Mouse (Mus musculus) kidney, postnatal 4 days (tissue): ENCODE results near the gene Gm42417.

ENCODE experiments used
- DNase-seq, 2 experiments: peaks; one replicate each; pipeline ENCODE4 v3.0.0; 2021; ENCODE audit warnings: mixed read lengths in 2 of 2

The Gm42417 gene

DNA sequence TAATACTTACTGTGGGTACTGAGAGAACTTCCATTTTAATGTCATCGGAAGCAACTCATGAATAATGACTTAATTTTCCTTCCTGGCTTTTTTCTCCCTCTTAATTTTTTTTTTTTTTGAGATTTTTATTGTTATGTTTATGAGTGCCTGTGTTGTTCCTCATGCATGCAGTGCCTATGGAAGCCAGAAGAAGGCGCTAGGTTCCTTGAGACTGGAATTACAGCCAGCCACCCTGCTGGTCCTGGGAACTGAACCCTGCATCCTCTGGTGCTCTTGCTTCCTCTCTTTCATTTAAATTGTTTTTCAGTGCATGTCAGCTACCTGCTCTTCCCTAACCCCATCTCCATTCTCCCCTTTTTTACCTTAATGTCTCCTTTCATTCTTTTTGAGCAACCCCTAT is 25.5 kb downstream of the Gm42417 start:
- peak; percentile 61 to 72 for DNase-seq

DNA sequence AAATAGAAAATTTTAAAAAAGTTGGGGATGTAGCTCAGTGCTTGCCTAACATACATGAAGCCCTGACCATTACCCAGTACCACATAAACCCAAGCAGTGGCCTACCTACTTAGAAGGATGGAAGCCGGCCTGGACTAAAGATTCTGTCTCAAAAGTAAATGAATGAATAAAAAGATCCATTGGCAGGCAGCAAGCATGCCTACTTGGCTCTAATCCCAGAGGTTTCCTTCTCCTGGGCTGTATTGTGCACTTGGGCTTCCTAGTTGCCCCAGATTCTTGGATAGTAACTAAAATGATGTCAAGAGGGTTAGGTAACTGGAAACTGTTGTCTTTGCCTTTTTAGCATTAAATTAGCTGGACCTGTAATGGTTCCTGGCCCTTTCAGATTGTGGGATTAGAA is 25.9 kb downstream of the Gm42417 start:
- DNase-seq: no peak

DNA sequence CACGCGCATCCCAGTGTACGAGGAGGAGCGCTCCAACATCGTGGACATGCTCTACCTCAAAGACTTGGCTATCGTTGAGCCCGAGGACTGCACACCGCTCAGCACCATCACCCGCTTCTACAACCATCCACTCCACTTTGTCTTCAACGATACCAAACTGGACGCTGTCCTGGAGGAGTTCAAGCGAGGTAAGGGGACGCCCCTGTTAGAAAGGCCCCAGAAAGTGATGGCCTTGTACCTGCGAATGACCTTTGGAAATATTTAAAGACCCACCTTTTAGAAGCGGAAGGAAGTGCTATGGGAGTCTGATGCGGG is 26.3 kb downstream of the Gm42417 start:
- no peak for DNase-seq

DNA sequence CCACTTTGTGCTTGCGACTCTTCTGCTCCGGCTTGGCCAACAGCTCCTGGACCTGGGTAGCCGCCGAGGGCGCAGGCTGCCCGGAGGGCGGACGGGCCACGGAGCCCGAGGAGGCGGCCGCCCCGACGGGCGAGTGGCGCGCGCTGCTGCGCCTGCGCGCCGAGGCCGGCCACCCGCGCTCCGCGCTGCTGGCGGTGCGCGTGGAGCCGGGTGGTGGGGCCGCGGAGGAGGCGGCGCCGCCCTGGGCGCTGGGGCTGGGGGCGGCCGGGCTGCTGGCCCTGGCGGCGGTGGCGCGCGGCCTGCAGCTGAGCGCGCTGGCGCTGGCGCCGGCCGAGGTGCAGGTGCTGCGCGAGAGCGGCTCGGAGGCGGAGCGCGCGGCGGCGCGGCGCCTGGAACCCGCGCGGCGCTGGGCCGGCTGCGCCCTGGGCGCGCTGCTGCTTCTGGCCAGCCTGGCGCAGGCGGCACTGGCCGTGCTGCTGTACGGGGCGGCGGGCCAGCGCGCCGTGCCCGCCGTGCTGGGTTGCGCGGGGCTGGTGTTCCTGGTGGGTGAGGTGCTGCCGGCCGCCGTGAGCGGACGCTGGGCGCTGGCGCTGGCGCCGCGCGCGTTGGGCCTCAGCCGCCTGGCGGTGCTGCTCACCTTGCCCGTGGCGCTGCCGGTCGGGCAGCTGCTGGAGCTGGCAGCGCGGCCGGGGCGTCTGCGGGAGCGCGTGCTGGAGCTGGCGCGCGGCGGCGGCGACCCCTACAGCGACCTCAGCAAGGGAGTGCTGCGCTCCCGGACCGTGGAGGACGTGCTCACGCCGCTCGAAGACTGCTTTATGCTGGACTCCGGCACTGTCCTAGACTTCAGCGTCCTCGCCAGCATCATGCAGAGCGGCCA is 26.9 kb downstream of the Gm42417 start:
- DNase-seq: peak; percentile 59 to 73

DNA sequence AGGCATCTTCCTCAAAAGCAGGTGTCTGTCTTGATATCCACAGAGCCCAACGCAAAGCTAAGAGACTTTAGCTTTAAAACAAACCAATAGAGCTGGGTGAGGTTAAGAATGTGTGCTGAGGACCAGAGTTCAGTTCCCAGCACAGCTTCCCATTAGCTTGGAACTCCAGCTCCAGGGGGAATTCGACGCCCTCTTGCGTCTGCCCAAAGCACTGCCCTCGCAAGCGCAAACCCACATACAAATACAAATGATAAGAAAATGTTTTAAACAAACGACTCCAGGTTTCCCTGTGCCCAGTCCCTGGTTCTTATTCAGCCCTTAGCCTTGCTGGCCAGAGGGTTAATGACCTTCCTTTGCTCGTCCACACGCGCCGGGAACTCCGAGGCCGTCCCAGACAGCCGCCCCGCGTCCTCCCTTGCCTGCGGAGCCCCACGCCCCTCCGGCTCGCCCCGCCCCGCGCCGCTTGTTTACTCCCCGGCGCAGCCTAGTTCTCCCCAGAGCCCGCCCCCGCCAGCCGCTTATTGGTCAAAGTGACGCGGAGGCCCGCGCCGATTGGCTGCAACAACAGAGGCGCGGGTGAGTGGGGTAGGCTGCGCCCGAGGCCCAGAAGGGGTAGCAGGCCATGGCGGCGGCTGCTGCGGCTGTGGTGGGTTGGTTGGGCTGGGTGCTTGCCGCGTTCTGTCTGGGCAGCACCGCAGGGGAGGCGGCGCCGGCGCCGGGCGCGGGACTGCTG is 27.8 kb downstream of the Gm42417 start, which contains the start of gene Cnnm3:
TSS of gene Cnnm3 (plus strand) at position 579 of the 733 bp plus-strand sequence.
- peak; percentile 100 for DNase-seq

DNA sequence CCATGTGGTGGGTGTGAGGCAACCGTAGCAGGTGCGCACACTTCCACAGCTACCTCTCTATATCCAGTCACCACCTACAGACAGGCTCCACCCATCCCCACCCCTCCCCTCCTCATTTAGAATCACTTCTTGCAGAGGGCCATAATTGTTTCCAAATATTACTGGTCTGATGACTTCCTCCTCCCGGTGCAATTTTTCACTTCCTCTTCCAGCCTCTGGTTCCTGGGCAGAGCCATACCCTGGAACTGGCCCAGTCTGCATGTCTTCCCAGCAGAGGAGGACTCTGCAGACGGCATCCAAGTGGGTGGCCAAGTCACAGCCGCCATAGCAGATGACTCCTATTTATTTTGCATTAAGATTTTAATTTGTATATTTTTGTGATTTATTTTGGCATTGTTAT is 31.0 kb downstream of the Gm42417 start:
- DNase-seq: no peak

DNA sequence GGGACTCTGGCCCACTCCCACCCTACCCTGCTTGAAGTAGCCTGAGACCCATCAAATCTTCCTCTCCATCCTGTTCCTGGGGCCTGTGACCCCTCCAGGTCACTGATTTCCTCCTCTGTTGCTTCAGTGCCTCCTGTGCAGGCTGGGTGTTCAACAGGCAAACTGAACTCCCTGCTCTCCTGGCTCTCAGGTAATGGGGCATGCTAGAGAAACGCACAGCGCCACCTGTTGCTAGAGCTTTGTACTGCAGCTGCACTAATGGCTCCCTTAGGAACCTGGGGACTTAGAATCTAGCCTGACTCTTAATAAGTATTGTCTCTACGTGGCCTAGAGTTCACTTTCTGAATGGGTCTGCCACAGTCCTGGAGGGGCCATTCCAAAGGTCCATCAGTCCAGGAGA is 38.0 kb downstream of the Gm42417 start:
- DNase-seq: peak; percentile 88 to 90

DNA sequence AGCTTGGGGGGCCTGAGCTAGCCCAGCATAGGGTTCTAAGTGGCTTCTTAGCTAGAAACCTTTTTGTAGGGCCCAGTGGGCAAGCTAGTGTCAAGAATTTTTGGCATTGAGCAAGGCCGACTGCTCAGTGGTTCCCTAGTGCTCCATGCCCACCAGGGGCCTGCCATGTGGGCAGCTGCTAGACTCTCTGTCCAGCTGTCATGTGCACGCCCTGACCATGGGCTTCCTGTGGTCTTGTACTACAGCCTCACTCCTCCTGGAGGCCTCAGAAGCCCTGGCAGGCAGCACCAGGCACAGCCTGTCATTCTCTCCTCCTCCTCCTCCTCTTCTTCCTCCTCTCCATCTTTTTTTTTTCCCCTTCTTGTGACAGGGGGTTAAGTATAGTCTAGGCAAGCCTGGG is 41.9 kb downstream of the Gm42417 start:
- DNase-seq: no peak

DNA sequence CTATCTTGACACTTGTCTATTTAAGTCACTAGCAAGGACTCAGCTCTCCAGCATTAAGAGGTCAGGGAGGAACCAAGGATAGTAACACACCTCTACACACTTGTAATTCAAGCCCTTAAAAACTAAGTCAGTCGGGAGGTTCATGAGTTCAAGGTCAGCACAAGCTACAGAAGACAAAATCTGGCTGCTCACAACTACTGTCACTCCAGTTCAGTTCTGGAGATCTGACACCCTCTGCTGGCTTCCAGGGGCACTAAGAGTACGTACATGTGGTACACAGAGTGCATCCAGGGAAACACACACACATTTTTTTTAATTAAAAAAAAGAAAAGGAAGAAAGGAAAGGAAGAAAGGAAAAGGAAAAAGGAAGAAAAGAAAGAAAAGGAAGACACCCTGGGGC is 42.5 kb downstream of the Gm42417 start:
- peak; percentile 51 to 54 for DNase-seq

DNA sequence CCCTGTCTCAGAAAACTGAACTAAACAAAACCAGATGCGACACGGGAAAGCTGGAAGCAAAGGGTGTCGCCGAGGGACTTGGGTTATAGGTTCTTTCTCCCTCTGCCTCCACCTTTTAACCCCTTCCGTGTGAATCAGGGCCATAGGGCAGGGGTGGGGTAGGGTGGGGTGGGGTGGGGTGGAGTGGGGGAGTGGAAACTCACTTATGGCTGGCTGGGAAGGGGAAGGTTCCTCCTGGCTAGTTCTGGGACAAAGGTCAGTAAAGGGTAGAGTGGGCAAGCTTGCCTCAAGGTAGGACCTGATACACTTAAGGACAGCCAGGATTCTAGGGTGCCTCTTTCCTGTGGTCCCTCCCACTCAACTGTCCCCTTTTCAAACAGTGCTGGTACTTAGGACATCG is 45.9 kb downstream of the Gm42417 start:
- no peak for DNase-seq

DNA sequence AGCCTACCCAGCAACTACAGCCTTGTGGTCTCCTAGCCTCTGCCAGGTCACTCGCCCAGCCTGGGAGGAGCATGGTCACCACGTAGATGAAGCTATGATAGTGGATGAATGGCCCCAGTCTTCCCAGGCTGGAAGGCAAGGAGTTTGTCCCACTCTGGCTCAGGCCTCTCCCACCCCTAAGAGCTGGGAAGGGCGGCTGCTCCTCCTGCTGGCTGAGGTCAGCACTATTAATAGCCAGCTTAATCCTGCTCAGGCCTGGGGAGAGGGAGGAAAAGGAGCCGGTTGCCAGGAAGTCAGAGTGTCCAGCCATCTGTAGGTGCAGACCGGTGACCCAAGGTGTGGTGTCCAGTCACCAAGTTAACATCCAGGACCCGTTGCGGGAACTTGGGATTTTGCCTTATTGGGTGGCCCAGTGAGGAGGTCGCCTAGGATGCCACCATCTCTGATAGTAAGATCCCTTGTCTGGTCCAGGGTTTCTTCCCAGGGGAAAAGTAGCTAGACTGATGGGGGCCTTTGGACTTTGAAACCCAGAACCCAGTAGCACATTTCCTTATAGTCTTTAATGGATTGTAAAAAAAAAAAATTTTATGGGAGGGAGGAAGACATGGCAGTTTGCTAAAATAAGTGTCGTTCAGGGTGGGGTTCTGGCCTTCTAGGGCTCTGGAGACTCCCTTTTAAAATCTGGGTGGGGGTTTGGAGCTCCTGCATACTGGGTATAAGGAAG is 46.7 kb downstream of the Gm42417 start:
- peak; percentile 77 to 84 for DNase-seq

DNA sequence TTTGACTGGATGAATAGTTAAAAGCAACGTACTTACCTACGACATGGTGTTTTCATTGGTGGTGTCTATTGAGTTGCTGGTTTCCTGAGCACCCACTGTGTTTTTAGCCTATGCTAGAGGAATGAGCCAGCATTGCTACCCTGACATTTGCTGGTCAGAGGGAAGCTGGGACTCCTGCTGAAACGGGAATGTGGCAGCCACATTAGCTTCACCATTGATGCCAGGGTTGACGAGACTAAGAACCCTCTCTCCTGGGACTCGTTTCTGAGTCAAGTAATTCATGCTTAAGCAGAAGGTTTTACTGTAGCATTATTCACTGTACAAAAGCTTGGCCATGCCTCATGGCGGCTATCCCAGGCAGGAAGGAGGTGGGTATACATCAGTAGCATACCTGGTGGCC is 49.6 kb downstream of the Gm42417 start:
- no peak for DNase-seq

DNA sequence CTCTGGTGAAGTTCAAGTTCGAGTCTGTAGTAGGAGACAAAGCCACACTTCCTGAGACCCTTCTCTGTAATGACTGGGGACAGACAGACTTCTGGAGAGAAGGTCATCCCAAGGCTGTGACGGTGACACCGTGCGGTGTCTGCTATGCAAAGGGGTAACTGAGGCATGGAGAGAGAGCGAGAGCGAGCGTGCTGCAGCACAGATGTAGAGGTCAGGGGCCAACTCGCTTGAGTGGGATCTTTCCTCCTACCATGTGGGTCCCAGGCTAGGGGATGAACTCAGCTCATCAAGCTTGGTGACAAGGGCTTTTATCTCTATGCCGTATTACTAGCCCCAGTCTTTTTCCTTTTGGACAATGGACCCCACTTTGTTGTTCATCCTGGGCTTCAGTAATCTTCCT is 52.1 kb downstream of the Gm42417 start:
- DNase-seq: no peak

DNA sequence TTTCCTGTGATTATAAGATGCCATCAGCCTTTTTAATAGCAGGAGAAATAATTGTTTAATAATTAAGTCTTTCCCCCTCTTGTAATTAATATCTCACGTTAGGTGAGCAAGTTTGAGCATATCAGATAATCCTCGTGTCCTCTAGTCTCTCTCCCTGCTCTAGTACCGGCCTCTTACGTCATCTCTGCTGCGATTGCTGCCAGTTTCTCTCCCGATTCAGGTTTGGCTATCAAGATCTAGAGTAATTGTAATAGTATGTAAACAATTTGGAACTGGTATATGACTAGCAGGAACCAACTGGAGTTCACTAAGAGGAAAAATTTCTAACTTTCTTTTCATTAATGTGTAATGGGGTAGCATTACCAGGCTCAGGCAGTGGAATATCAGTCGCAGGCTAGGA is 54.1 kb downstream of the Gm42417 start:
- no peak for DNase-seq

DNA sequence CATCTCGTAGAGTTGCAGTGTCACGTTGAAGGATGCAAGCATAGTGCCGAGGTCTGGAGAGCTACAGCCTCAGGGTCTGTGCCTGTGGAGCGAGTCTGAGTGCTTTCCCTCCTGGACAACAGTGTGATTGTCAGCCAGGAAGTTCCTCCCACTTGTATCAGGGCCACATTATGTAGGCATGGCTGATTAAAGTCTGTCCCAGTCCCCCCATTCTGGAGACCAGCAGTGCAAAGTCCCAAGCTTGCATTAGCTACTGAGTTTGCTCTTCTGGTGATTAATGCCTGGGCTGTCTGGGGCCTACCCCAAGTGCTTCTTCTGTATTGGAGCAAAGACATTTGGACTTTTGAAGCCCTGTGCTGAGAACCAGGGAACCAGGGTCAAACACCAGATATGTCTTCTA is 55.4 kb downstream of the Gm42417 start:
- no peak for DNase-seq
